Mouse (Mus musculus) liver, adult 2 months (tissue): ENCODE data around the gene Tle6. TPM values are rescaled to one million over a fixed set of nuclear protein-coding genes. Genes with fewer than 3 reads are reported as not detected.
A peak's percentile ranks its signal among the peaks of the same experiment; 100 is the strongest.

ENCODE experiments used
- DNase-seq: peaks from one replicate; pipeline ENCODE4 v3.0.0-alpha.2; 2011; ENCODE audit warnings: low read depth, low spot score; ENCODE audit errors: extremely low read depth
- H3K27ac ChIP-seq: fragments of 200-500 bp; replicated peaks from 2 replicates; pipeline ENCODE4 v1.5.1; 2012; ENCODE audit warnings: low read depth, mild to moderate bottlenecking, control low read depth, inconsistent platforms, low read length; ENCODE audit not compliant: insufficient read depth
- H3K27me3 ChIP-seq: fragments of 200-500 bp; 2 replicates; pipeline ENCODE4 v1.6.1; 2012; ENCODE audit warnings: mild to moderate bottlenecking, moderate library complexity, low read length, inconsistent platforms; ENCODE audit not compliant: control insufficient read depth, insufficient read depth
- H3K36me3 ChIP-seq: fragments of 200-500 bp; 2 replicates; pipeline ENCODE4 v1.6.1; 2012; ENCODE audit warnings: low read length, inconsistent platforms; ENCODE audit not compliant: control insufficient read depth, insufficient read depth
- H3K4me1 ChIP-seq: fragments of 200-500 bp; 2 replicates; pipeline ENCODE4 v1.6.1; 2011; ENCODE audit warnings: low read length; ENCODE audit not compliant: control insufficient read depth, insufficient read depth
- H3K4me3 ChIP-seq: fragments of 200-500 bp; 2 replicates; pipeline ENCODE4 v1.5.1; 2011; ENCODE audit warnings: low read depth, mild to moderate bottlenecking, control low read depth, low read length, moderate library complexity; ENCODE audit not compliant: insufficient read depth
- H3K79me2 ChIP-seq: fragments of 200-500 bp; 2 replicates; pipeline ENCODE4 v1.6.1; 2012; ENCODE audit warnings: inconsistent platforms, mild to moderate bottlenecking, low read length, moderate library complexity; ENCODE audit not compliant: control insufficient read depth, insufficient read depth
- H3K9ac ChIP-seq: fragments of 200-500 bp; 2 replicates; pipeline ENCODE4 v1.6.1; 2012; ENCODE audit warnings: low read depth, mild to moderate bottlenecking, control low read depth, inconsistent platforms, low read length
- CTCF ChIP-seq: fragments of 200-500 bp; IDR thresholded peaks from 2 replicates; pipeline ENCODE4 v1.5.1; 2011; ENCODE audit warnings: low read depth, low read length, control low read depth
- POLR2A ChIP-seq: fragments of 200-500 bp; IDR thresholded peaks from 2 replicates; pipeline ENCODE4 v1.6.1; 2011; ENCODE audit warnings: low read length, control low read depth; ENCODE audit not compliant: insufficient read depth; ENCODE audit errors: extremely low read depth
- WGBS: fragments of 180-500 bp; shearing (Covaris S2); methylation state at CpG from one replicate; pipeline ENCODE4 v1.1.7; 2018; 5-methylcytosine and 5-hydroxymethylcytosine counted together
- polyA plus RNA-seq: library from polyadenylated mRNA; depleted of rRNA; stranded (reverse); fragments of >200 nt; gene quantifications from 2 replicates; pipeline ENCODE4 v1.2.3, GENCODE M21; 2012
- total RNA-seq: library from RNA; depleted of rRNA; stranded (reverse); fragments of >200 nt; gene quantifications from 2 replicates; pipeline ENCODE4 v1.2.3, GENCODE M21; 2014

Gene Tle6
- total and polyA plus RNA-seq, 2 experiments, result 1.6 to 3.5 TPM

GRCm38 (mm10) chr10:81626994-81627835 lies 26.3 kb upstream of the Tle6 start, which contains the start of gene Sirt6:
Gene Sirt6 (minus strand): TSS chr10:81627797.
- TF ChIP-seq POLR2A (no peak; the same call in 1 of the 2 replicates), CTCF (no peak)
- peak within 1 kb of the TSS; percentile 65 for H3K27ac ChIP-seq
- 5% methylated on average over 40 of the region's 40 CpGs for WGBS
- peaks cover 3% of the 10 kb centered on the region; the same call in 1 of the 2 replicates for H3K4me1 ChIP-seq
- DNase-seq, result peak; percentile 83
- H3K4me3 ChIP-seq, result peak within 1 kb of the TSS; percentile 84
- peak within 1 kb of the TSS; percentile 82 for H3K9ac ChIP-seq
- H3K36me3 ChIP-seq, result no peaks in the 10 kb centered on the region
- H3K27me3 ChIP-seq, result no peaks in the 10 kb centered on the region
- no peaks in the 10 kb centered on the region for H3K79me2 ChIP-seq

GRCm38 (mm10) chr10:81626101-81626993 lies 25.5 kb upstream of the Tle6 start:
- H3K9ac ChIP-seq, result peak overlapping the region; percentile 82; the same call in 1 of the 2 replicates
- no peaks in the 10 kb centered on the region for H3K36me3 ChIP-seq
- H3K4me1 ChIP-seq, result peaks cover 3% of the 10 kb centered on the region; the same call in 1 of the 2 replicates
- no peaks in the 10 kb centered on the region for H3K79me2 ChIP-seq
- TF ChIP-seq CTCF (no peak), POLR2A (no peak)
- 84% methylated on average over 22 of the region's 22 CpGs for WGBS
- peak overlapping the region; percentile 84 for H3K4me3 ChIP-seq
- no peaks in the 10 kb centered on the region for H3K27me3 ChIP-seq
- DNase-seq, result no peak
- H3K27ac ChIP-seq, result no peak overlapping the region

GRCm38 (mm10) chr10:81623441-81623840 lies 22.6 kb upstream of the Tle6 start:
- H3K36me3 ChIP-seq, result no peaks in the 10 kb centered on the region
- no peak for DNase-seq
- no peak overlapping the region for H3K9ac ChIP-seq
- H3K4me3 ChIP-seq, result no peak overlapping the region
- peaks cover 3% of the 10 kb centered on the region; the same call in 1 of the 2 replicates for H3K27me3 ChIP-seq
- WGBS, result 81% methylated on average over 8 of the region's 8 CpGs
- peaks cover 3% of the 10 kb centered on the region; the same call in 1 of the 2 replicates for H3K4me1 ChIP-seq
- H3K27ac ChIP-seq, result no peak overlapping the region
- H3K79me2 ChIP-seq, result no peaks in the 10 kb centered on the region
- TF ChIP-seq POLR2A (no peak), CTCF (no peak)

- Histone ChIP-seq H3K27me3 (peaks cover 3% of the 10 kb centered on the region; the same call in 1 of the 2 replicates), H3K27ac (no peak overlapping the region), H3K36me3 (no peaks in the 10 kb centered on the region), H3K4me3 (no peak overlapping the region), H3K4me1 (no peaks in the 10 kb centered on the region), H3K79me2 (no peaks in the 10 kb centered on the region), H3K9ac (no peak overlapping the region)
- TF ChIP-seq CTCF (no peak), POLR2A (no peak)
- DNase-seq, result no peak
- 71% methylated on average over 9 of the region's 9 CpGs for WGBS
Observed at GRCm38 (mm10) chr10:81620786-81621185, 19.9 kb upstream of the Tle6 start.

GRCm38 (mm10) chr10:81619976-81620375 lies 19.1 kb upstream of the Tle6 start:
- DNase-seq, result no peak
- no peak for TF ChIP-seq CTCF
- 70% methylated on average over 5 of the region's 5 CpGs for WGBS

GRCm38 (mm10) chr10:81615486-81615885 lies 14.6 kb upstream of the Tle6 start:
- H3K9ac ChIP-seq, result no peak overlapping the region
- H3K27me3 ChIP-seq, result peaks cover 3% of the 10 kb centered on the region; the same call in 1 of the 2 replicates
- WGBS, result 85% methylated on average over 6 of the region's 6 CpGs
- DNase-seq, result no peak
- no peaks in the 10 kb centered on the region for H3K36me3 ChIP-seq
- H3K27ac ChIP-seq, result no peak overlapping the region
- H3K4me3 ChIP-seq, result no peak overlapping the region
- H3K79me2 ChIP-seq, result no peaks in the 10 kb centered on the region
- no peaks in the 10 kb centered on the region for H3K4me1 ChIP-seq
- TF ChIP-seq POLR2A (no peak), CTCF (no peak)

More at GRCm38 (mm10) chr10:81619976-81620375, 19.1 kb upstream of the Tle6 start:
- no peaks in the 10 kb centered on the region for H3K4me1 ChIP-seq
- no peak overlapping the region for H3K27ac ChIP-seq
- no peak overlapping the region for H3K4me3 ChIP-seq
- no peaks in the 10 kb centered on the region for H3K36me3 ChIP-seq
- H3K79me2 ChIP-seq, result no peaks in the 10 kb centered on the region
- H3K9ac ChIP-seq, result no peak overlapping the region
- H3K27me3 ChIP-seq, result peaks cover 3% of the 10 kb centered on the region; the same call in 1 of the 2 replicates
